Mouse (Mus musculus): ENCODE measurements around the gene Gosr2.

GRCm38 (mm10) chr11:103688271-103688979, 9.3 kb downstream of the Gosr2 start:
- TF ChIP-seq CTCF (IDR thresholded peaks at IDR 0.05; ENCODE audit: control insufficient read depth, insufficient read depth, low read length), result no peak
- TF ChIP-seq POLR2A (IDR thresholded peaks at IDR 0.05; ENCODE audit: borderline replicate concordance, control insufficient read depth, low read depth, low read length), result no peak
